Mouse (Mus musculus): ENCODE results near the gene Kctd2.
"Not testable (repeated sequence)": the region's sequence is repeated elsewhere in the genome, so short reads cannot be mapped to it uniquely, and the experiment has no call there.

The Kctd2 gene

DNA sequence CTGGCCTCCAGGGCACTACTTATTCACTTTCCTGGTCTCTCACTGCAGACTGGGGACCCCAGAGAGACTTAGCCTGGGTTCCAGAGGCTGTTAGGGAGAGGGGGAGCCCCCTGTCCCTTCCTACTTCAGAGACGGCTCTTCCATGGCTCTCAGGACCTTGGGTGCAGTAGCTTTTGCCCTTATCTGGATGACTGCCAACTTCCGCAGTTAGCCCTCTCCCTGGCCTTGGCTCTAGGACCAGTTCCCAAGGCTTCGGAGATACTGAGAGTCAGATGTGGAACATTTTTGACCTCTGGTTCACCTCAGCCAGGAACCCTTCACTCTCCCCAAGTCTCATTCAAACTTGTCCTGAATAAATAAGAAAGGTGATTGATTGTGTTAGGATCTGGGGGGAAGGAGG is 27.0 kb downstream of the Kctd2 start:
- no peak for DNase-seq

GRCm38 (mm10) chr11:115447321-115447885 is 27.5 kb downstream of the Kctd2 start:
- no peak for DNase-seq

DNA sequence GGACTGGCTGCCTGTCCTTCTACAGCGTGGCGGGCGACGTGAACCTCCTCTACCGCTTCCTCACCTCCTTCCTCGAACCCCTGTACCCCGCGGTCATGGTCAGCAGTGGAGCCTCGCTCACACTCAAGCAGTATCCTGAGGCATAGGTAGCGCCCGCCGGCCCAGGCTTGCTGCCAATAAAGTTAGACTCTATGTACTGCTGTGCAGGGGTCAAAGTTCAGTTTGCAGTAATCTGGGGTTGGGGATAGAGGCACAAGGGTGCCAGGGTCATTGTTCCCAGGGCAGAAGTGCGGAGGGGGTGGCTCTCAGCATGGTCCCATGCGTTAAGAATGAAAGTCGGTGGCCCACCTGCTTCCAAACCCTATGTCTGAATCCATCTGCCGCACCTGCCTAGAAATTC is 28.1 kb downstream of the Kctd2 start:
- DNase-seq = no peak

DNA sequence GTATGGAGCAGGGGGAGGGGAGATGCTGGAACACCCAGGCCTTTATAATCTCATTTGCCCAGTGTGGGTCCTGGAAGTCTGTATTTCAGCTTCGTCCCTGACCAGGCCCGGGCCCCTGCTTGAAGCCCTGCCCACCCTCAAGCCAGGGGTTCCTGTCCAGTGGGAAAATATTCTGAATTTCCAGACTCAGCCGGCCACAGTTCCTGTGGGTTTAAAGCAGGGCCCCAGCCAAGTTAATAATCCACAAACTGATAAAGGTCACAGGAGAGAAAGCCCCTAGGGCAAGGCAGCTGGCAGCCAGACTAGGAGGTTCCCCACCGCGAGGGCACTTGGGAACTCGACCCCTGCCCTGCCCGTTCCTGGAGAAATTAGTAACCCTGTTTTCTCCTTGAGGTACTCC is 29.1 kb downstream of the Kctd2 start:
- no peak for DNase-seq

GRCm38 (mm10) chr11:115450176-115450575 is 30.2 kb downstream of the Kctd2 start:
- no peak for DNase-seq

- DNase-seq = no peak
These were observed 31.9 kb downstream of the Kctd2 start for GRCm38 (mm10) chr11:115451781-115452241.

DNA sequence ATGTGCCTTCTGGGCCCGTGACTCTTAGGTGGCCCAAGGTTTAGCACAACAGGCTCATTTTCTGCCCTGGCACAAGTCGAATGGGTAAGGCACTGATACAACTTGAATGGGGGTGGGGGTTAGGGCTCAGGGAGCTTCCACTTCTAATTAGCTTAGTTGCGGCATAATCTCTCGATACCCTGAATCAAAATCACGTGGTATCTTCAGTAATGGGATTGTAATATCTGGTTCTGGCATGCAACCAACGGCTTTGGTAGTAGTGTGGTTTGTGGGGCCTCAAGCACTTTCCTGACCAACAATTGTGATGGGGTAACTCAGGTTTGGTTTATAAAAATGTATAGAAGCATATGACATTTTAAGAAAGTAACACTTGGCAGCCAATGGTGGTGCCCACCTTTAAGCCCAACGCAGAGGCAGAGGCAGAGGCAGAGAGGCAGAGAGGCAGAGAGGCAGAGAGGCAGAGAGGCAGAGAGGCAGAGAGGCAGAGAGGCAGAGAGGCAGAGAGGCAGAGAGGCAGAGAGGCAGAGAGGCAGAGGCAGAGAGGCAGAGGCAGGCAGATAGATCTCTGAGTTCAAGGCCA is 32.4 kb downstream of the Kctd2 start:
- peak; percentile 79 for DNase-seq

GRCm38 (mm10) chr11:115453306-115453705 is 33.4 kb downstream of the Kctd2 start:
- no peak for DNase-seq

DNA sequence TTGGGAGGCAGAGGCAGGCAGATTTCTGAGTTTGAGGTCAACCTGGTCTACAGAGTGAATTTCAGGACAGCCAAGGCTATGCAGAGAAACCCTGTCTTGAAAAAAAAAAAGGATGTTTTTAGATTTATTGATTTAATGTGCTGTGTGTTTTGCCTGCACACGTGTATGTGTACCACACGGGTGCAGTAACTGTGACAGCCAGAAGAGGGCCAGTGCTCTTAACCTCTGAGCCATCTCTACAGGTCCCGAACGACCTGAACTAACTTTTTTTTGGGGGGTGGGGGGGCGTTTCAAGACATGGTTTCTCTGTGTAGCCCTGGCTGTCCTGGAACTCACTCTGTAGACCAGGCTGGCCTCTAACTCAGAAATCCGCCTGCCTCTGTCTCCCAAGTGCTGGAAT is 34.9 kb downstream of the Kctd2 start:
- DNase-seq = not testable (repeated sequence)

- DNase-seq = no peak
These were observed 35.7 kb downstream of the Kctd2 start for GRCm38 (mm10) chr11:115455619-115456018.

DNA sequence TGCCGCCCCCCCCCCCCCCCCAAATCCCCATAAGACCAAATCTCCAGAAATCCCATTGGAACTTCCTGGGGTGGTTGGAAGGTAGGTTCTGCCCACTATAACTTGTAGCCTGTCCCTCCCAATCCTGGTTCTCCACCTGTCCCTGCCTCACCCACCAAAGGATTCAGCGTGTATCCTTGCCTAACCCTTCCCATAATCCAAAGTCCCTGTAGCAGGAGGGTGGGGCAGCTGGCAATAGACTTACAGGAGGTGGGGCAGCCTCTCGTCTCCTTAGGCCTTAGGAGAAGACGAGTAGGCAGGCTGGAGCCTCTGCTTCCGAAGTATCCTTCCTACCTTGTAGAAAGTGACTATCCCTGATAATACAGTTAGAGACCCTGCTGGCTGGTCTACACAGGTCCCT is 36.3 kb downstream of the Kctd2 start:
- DNase-seq = peak; percentile 24

DNA sequence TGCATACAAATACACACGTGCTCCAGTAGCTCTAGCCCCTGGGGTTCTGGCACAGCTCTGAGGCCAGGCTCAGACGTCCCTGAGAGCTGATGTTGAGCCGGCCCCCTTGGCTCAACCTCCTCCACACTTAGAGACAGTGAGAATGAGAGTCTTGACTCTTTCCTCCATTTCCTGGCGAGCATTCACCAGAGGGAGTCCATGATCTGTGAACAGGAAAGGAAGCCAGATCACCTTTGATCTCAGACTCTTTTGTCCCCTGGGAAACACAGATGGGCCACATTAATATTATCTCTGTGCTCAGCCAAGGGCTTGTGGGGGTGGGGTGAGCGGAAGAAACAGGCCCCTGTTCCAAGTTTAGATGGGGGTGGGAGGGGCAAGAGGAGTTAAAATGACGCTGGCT is 37.5 kb downstream of the Kctd2 start:
- DNase-seq = no peak

DNA sequence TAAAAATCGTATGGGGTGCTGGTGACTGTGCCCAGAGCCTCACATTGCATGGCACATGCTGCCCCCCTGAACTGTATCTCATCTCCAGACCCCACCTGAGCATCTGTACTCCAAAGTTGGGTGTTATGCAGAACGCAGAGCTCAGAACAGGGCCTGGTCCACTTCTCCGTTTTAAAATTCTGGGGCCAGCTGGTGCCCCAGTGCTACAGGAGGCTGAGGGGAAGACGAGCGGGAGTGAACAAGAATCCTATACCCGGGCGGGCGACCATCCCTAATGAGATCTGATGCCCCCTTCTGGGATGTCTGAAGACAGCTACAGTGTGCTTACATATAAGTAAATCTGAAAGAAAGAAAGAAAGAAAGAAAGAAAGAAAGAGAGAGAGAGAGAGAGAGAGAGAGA is 41.0 kb downstream of the Kctd2 start:
- no peak for DNase-seq

GRCm38 (mm10) chr11:115461846-115462242 is 41.9 kb downstream of the Kctd2 start:
- DNase-seq = no peak

DNA sequence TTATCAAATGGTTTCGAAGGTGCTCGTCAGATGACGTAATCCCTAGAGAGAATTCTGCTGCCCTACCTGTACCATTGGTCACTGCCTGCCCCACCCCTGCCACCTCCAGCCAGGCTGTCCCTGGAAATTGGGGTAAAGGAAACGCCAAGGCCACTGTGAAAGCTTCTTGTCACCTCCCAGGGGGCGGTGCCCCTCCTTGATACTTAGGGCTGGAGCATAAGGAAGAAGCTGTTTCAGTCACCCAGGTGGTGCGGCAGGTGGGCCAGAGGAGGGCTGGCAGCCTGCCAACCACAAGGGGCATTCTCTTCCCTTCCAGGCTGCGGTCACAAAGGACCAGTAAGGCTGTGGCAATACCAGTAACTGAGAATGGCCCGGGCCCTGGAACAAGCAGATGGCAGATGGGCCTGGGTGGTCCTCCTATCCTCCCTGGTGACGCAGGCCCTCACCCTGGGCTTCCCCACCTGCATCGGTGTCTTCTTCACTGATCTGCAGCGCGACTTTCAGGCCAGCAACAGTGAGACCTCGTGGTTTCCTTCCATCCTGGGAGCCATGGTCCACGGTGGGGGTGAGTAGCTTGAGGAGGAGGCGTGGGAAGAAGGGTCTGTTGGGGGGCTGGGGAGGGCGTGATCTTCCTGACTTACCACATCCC is 42.4 kb downstream of the Kctd2 start, which contains the start of gene Slc16a5:
TSS of gene Slc16a5 (plus strand) at position 232 of the 649 bp plus-strand sequence.
- no peak for DNase-seq

GRCm38 (mm10) chr11:115463397-115463796 is 43.5 kb downstream of the Kctd2 start:
- DNase-seq = no peak

DNA sequence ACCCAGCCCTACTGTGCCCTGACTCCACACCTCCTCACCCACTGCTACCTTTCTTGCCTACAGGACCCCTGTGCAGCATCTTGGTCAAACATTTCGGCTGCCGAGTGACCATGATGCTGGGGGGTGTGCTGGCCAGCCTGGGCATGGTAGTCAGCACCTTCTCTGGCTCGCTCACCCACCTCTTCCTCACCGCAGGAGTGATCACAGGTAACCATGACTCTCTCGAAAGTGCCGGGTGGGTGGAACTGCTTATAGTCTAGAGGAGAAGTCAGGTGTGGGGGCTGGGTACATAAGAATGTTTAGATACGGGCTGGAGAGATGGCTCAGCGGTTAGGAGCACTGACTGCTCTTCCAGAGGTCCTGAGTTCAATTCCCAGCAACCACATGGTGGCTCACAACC is 44.9 kb downstream of the Kctd2 start:
- DNase-seq = no peak

DNA sequence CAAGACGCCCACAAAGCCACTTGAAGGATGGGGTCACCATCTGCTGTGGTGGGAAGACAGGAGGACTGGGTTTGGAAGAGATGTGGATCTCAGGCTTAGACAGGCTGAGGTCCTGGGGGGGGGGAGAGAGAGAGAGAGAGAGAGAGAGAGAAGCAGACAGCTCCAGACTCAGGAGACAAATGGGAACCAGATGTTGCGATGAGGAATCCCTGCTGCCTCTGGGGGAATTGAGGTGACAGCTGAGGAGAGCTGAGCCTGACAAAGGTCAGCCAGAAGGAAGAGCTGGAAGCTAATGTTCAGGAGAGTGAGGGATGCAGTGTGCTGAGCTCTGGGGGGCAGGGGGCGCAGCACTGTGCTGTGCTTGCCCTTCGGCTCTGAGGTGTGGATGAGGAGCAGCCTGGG is 47.3 kb downstream of the Kctd2 start:
- peak; percentile 52 for DNase-seq

- no peak for DNase-seq
These were observed 52.3 kb downstream of the Kctd2 start for GRCm38 (mm10) chr11:115472183-115472582.

DNA sequence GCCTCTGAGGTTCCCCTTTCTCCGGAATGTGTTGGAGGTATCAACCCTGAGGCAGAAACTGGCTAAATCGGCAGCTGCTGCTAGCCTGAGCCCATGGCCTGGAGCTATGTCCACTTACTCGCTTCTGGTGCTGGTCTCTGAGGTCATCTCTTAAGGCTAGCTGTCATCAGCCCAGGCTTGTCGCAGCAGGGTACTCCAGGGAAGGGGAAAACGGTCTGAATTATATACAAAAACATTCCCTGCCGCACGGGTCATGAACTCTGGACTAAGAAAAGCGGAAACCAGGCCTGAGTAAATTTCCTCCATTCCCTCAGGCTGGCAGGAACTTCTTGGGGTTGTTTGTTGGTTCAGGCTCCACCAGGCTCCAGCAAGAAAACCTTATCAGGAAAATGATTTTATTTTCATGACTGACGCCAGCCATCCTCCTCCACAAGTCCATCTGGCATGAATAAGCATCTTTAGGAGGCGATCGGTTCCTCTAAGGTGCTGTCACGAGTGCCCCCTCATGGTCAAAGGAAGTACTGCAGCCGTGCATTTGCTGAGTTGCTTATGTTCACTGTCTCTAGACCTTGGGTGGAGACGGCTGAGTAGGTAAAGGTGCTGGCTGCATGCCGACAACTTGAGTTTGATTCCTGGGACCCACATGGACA is 53.8 kb downstream of the Kctd2 start:
- DNase-seq = peak; percentile 95

GRCm38 (mm10) chr11:115475025-115475757 is 55.3 kb downstream of the Kctd2 start, which contains the start of gene Armc7:
Armc7 (plus strand) TSS chr11:115475667.
- DNase-seq = peak; percentile 97

DNA sequence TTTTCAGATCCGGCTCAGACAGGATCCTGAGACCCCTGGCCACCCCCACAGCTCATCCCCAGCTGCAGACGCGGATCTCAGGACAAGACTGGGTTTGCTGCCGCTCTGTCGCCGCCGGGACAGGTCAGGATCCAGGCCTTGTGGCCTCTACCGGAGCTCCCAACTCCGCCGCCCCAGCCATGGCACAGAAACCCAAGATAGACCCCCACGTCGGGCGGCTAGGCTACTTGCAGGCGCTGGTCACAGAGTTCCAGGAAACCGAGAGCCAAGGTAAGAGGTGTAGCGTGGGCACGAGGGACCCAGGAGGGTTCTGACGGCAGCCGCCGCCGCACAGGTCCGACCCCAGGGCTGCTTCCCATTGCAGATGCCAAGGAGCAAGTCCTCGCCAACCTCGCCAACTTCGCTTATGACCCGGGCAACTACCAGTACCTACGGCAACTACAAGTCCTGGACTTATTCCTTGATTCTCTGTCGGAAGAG is 55.9 kb downstream of the Kctd2 start:
- no peak for DNase-seq

- not testable (repeated sequence) for DNase-seq
These were observed 56.7 kb downstream of the Kctd2 start for GRCm38 (mm10) chr11:115476630-115477029.

Measured in retina, postnatal 1 day (tissue).